Mouse (Mus musculus) stomach, postnatal 0 days (tissue): ENCODE measurements around the gene Tmem274.

ENCODE experiments used
- CTCF ChIP-seq: IDR thresholded peaks from 2 replicates; pipeline ENCODE4 v1.5.1; 2016; ENCODE audit warnings: antibody characterized with exemption, low read depth, mild to moderate bottlenecking, moderate library complexity
- EP300 ChIP-seq: optimal IDR thresholded peaks from 2 replicates; pipeline ENCODE3; 2016; ENCODE audit warnings: antibody characterized with exemption

GRCm38 (mm10) chr4:149504363-149504762, 27.2 kb downstream of the Tmem274 start:
- TF ChIP-seq CTCF (no peak), EP300 (no peak)
